Mouse (Mus musculus): ENCODE measurements around the gene Pcdh15. TPM values are rescaled to one million over a fixed set of nuclear protein-coding genes. Genes with fewer than 3 reads are reported as not detected.
A peak's percentile ranks its signal among the peaks of the same experiment; 100 is the strongest.

The Pcdh15 gene
- polyA plus RNA-seq, 1 experiment from 2014 or later, result 1.0 TPM

DNA sequence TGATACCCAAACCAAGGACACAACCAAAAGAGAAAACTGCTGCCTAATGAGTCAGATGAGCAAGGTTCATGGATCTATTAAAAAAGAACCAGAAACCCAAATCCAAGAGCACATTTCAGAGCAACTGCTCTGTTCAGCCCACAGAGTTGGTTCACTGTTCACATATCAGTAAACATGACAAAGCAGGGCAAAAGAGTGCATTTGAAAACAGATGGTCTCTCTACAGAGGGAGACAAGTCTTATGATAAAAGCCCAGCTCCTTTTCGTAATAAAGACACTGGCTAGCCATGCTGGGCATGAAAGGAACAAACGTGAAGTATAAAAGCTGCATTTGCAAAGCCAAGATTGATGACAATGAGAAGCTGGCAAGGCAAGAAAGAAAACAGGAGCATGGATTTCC lies 649.9 kb downstream of the Pcdh15 start:
- Histone ChIP-seq H3K4me3 (ENCODE audit: low read depth, low read length) (no peak overlapping the region), H3K4me2 (ENCODE audit: low read depth, low read length) (no peak overlapping the region), H3K4me1 (ENCODE audit: control insufficient read depth, insufficient read depth, low read length) (no peaks in the 10 kb centered on the region), H3K27me3 (ENCODE audit: control insufficient read depth, insufficient read depth, low read length) (no peaks in the 10 kb centered on the region), H3K36me3 (replicated peaks; ENCODE audit: control insufficient read depth, insufficient read depth, low read depth, low read length) (no peaks in the 10 kb centered on the region), H3K27ac (replicated peaks; ENCODE audit: low read depth, low read length) (no peak overlapping the region), H3K9me3 (replicated peaks; ENCODE audit: control insufficient read depth, low read length) (no peaks in the 10 kb centered on the region), H3K9ac (replicated peaks; ENCODE audit: low read length) (no peak overlapping the region)
- DNase-seq (ENCODE audit: low spot score), result no peak
- ATAC-seq (replicated peaks; ENCODE audit: insufficient number of reproducible peaks, low FRiP score, low TSS enrichment, low read depth), result no peak
- 68% methylated on average over 2 of the region's 2 CpGs for WGBS

DNA sequence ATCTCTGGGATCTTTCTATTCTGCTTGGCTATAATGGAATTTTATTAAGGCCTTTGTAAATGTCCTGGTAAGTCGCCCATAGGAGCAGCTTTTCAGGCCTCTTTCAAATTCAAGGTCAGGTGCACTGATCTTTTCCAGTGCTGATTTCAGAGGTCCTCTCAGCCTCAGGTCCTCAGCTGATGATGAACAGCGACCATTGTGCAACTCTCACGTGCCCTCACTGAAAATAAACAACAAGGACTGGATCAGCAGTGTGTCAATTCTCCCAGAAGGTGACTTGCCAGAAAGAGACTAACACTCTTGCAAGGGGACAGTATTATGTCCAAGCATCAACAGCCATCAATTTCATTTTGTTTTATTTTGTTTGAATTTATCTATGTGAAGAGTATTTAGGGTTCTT lies 654.7 kb downstream of the Pcdh15 start:
- no peak overlapping the region for H3K27ac ChIP-seq (replicated peaks; ENCODE audit: low read depth, low read length)
- H3K36me3 ChIP-seq (replicated peaks; ENCODE audit: control insufficient read depth, insufficient read depth, low read depth, low read length), result no peaks in the 10 kb centered on the region
- DNase-seq (ENCODE audit: low spot score) (no peak), ATAC-seq (replicated peaks; ENCODE audit: insufficient number of reproducible peaks, low FRiP score, low TSS enrichment, low read depth) (no peak)
- no peak overlapping the region for H3K4me2 ChIP-seq (ENCODE audit: low read depth, low read length)
- H3K9ac ChIP-seq (replicated peaks; ENCODE audit: low read length), result no peak overlapping the region
- no peaks in the 10 kb centered on the region for H3K9me3 ChIP-seq (replicated peaks; ENCODE audit: control insufficient read depth, low read length)
- WGBS, result 61% methylated on average over 3 of the region's 3 CpGs
- no peak overlapping the region for H3K4me3 ChIP-seq (ENCODE audit: low read depth, low read length)
- no peaks in the 10 kb centered on the region for H3K4me1 ChIP-seq (ENCODE audit: control insufficient read depth, insufficient read depth, low read length)
- H3K27me3 ChIP-seq (ENCODE audit: control insufficient read depth, insufficient read depth, low read length), result no peaks in the 10 kb centered on the region

DNA sequence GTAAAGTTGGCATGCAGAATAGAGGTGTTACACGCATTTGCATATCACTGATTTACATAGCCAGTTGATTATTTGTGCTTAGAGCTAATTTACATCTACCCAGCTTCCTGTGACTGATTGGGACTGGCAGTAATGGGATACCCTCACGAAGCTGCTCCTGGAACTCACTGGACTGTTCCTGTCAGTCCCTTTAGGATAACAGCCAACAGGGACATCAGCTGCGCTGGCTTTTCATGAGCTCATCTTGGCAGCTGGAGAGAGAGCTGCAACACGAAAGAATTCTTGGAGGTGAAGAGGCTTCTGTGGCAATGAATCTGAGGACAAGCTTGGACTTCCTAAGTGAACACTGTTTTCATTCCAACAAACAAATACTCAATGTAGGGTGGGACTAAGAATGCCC lies 683.8 kb downstream of the Pcdh15 start:
- ATAC-seq (replicated peaks; ENCODE audit: insufficient number of reproducible peaks, low FRiP score, low TSS enrichment, low read depth) (no peak), DNase-seq (ENCODE audit: low spot score) (no peak)
- Histone ChIP-seq H3K27ac (replicated peaks; ENCODE audit: low read depth, low read length) (no peak overlapping the region), H3K4me2 (ENCODE audit: low read depth, low read length) (no peak overlapping the region), H3K9ac (replicated peaks; ENCODE audit: low read length) (no peak overlapping the region), H3K36me3 (replicated peaks; ENCODE audit: control insufficient read depth, insufficient read depth, low read depth, low read length) (no peaks in the 10 kb centered on the region), H3K27me3 (ENCODE audit: control insufficient read depth, insufficient read depth, low read length) (no peaks in the 10 kb centered on the region), H3K4me1 (ENCODE audit: control insufficient read depth, insufficient read depth, low read length) (no peaks in the 10 kb centered on the region), H3K9me3 (replicated peaks; ENCODE audit: control insufficient read depth, low read length) (no peaks in the 10 kb centered on the region), H3K4me3 (ENCODE audit: low read depth, low read length) (no peak overlapping the region)
- 55% methylated on average over 4 of the region's 4 CpGs for WGBS

DNA sequence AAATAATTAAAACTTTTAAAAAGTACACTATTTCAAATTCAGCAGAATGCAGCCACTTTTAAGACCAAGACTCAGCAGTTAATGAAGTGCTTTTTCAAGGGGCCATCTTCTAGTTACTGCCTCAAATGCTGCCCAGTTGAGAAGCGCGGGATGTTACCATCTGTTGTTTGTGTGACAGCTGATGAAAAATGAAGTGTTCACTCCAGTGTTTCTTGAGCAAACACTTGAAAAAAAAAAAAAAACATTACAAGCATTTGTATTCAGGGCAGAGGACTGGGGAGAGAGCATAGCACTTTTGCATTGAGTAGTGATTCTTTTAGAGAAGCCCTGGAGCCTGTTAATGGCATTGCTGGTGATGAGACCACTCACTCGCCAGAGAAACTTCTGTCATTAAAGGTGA lies 689.0 kb downstream of the Pcdh15 start:
- H3K36me3 ChIP-seq (replicated peaks; ENCODE audit: control insufficient read depth, insufficient read depth, low read depth, low read length), result no peaks in the 10 kb centered on the region
- no peak overlapping the region for H3K27ac ChIP-seq (replicated peaks; ENCODE audit: low read depth, low read length)
- no peak for DNase-seq (ENCODE audit: low spot score)
- no peak overlapping the region for H3K4me2 ChIP-seq (ENCODE audit: low read depth, low read length)
- ATAC-seq (replicated peaks; ENCODE audit: insufficient number of reproducible peaks, low FRiP score, low TSS enrichment, low read depth), result no peak
- WGBS, result 85% methylated on average over 3 of the region's 3 CpGs
- H3K4me1 ChIP-seq (ENCODE audit: control insufficient read depth, insufficient read depth, low read length), result no peaks in the 10 kb centered on the region
- H3K9me3 ChIP-seq (replicated peaks; ENCODE audit: control insufficient read depth, low read length), result no peaks in the 10 kb centered on the region
- no peak overlapping the region for H3K9ac ChIP-seq (replicated peaks; ENCODE audit: low read length)
- H3K27me3 ChIP-seq (ENCODE audit: control insufficient read depth, insufficient read depth, low read length), result no peaks in the 10 kb centered on the region
- no peak overlapping the region for H3K4me3 ChIP-seq (ENCODE audit: low read depth, low read length)

DNA sequence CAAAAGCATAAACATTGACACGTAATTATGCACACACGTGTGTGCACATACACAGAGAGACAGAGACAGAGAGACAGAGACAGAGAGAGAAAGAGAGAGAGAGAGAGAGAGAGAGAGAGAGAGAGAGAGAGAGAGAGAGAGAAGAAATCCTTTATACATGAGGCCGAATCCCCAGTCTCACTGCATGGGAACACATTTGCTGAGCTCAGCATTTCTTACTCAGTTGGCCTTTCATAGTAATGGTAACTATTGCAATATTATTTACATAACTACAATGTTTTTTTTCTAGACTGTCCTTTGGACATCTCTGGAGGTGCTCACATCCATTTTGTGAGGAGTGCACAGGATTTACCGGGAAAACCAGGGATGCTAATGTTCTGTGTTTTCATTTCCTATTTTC lies 705.9 kb downstream of the Pcdh15 start:
- Histone ChIP-seq H3K4me3 (ENCODE audit: low read depth, low read length) (no peak overlapping the region), H3K4me1 (ENCODE audit: control insufficient read depth, insufficient read depth, low read length) (no peaks in the 10 kb centered on the region), H3K9ac (replicated peaks; ENCODE audit: low read length) (no peak overlapping the region), H3K27ac (replicated peaks; ENCODE audit: low read depth, low read length) (no peak overlapping the region), H3K36me3 (replicated peaks; ENCODE audit: control insufficient read depth, insufficient read depth, low read depth, low read length) (no peaks in the 10 kb centered on the region), H3K27me3 (ENCODE audit: control insufficient read depth, insufficient read depth, low read length) (no peaks in the 10 kb centered on the region), H3K9me3 (replicated peaks; ENCODE audit: control insufficient read depth, low read length) (no peaks in the 10 kb centered on the region), H3K4me2 (ENCODE audit: low read depth, low read length) (no peak overlapping the region)
- DNase-seq (ENCODE audit: low spot score), result no peak
- ATAC-seq (replicated peaks; ENCODE audit: insufficient number of reproducible peaks, low FRiP score, low TSS enrichment, low read depth), result no peak
- 86% methylated on average over 4 of the region's 4 CpGs for WGBS

DNA sequence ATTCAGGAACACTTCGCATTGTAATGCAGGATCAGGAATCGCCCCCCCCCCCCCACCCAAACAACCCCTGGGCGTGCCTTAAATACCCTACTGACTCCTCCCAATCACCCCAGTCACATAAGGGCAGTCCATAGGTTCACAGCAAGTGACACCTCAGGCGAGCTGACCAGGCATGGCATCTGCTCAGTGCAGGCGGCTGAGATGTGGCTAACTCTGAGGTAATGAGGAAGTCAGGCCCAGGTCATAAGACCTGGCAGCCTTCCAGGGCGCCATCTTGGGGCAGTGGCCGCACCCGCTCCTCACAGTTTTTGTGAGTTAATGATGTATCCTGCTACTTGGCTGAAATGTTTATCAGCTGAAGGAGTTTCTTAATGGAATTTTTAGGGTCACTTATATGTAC lies 713.2 kb downstream of the Pcdh15 start:
- H3K9ac ChIP-seq (replicated peaks; ENCODE audit: low read length), result no peak overlapping the region
- no peaks in the 10 kb centered on the region for H3K36me3 ChIP-seq (replicated peaks; ENCODE audit: control insufficient read depth, insufficient read depth, low read depth, low read length)
- H3K4me2 ChIP-seq (ENCODE audit: low read depth, low read length), result no peak overlapping the region
- no peak for ATAC-seq (replicated peaks; ENCODE audit: insufficient number of reproducible peaks, low FRiP score, low TSS enrichment, low read depth)
- 81% methylated on average over 8 of the region's 8 CpGs for WGBS
- no peak overlapping the region for H3K27ac ChIP-seq (replicated peaks; ENCODE audit: low read depth, low read length)
- no peaks in the 10 kb centered on the region for H3K9me3 ChIP-seq (replicated peaks; ENCODE audit: control insufficient read depth, low read length)
- no peaks in the 10 kb centered on the region for H3K27me3 ChIP-seq (ENCODE audit: control insufficient read depth, insufficient read depth, low read length)
- no peaks in the 10 kb centered on the region for H3K4me1 ChIP-seq (ENCODE audit: control insufficient read depth, insufficient read depth, low read length)
- no peak overlapping the region for H3K4me3 ChIP-seq (ENCODE audit: low read depth, low read length)
- DNase-seq (ENCODE audit: low spot score), result no peak

DNA sequence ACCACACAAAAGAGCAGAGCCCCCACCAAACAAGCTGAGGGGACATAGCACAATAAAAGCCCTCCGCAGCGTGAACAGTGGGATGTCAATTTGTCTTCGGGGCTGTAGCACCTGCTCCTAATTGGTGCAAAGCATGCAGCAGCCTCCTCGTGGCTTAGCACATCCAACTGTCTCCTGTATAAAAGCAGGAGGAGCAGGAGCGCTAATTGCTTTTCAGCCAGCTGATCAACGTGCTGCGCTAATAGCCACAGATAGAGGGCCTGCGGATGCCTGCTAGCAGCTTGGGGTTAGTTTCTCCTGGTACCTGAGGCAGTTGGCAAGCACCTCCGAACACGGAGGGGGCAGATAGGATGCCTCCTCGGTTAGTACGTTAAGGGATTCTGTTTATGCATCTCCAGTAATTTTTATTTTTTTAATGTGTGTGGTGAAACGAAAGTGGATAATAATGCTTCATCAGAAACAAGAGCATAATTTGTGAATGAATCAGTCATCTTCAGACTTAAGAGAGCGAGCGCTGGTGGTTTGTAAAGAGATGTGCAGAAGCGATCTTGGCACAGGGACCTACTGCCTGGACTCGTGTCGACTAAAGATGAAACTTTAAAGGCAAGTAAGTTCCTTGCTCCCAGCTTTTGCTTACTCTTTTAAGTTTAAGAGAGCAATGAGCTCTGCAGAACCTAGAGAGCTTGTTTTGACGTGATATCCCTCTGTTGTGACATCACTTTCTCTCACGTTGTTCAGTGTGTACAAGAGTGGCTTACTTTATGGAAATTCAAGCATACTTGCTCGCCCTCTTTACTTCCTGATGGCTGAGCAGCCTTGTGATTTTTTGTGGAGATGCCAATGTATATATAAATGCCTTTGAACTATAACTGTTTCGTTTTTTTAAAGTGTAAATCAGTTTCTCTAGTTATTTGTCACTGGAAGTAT lies 722.8 kb downstream of the Pcdh15 start:
- no peak overlapping the region for H3K9ac ChIP-seq (replicated peaks; ENCODE audit: low read length)
- no peak overlapping the region; the same call in 1 of the 2 replicates for H3K4me2 ChIP-seq (ENCODE audit: low read depth, low read length)

DNA sequence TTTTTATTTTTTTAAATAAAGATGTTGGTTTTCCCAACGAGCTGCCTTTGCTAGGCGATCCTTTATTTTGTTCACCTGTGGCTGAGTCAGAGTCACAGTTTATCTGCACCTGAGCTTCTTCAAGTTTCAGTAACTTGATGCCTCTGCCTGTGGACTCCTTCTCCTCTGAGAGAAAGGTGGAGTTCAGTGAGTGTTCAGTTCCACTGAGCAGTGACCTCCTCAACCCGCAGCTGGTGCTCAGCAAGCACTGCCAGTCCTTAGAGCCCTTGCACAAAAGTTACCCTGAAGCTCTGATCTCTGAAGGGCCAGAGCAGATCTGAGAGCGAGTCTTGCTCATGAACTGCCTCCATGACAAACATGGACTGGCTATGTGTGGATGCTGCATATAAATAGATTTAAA lies 724.1 kb downstream of the Pcdh15 start:
- WGBS, result 57% methylated on average over 4 of the region's 4 CpGs

More for the DNA sequence above, 722.8 kb downstream of the Pcdh15 start:
- H3K9me3 ChIP-seq (replicated peaks; ENCODE audit: control insufficient read depth, low read length), result no peaks in the 10 kb centered on the region
- H3K27ac ChIP-seq (replicated peaks; ENCODE audit: low read depth, low read length), result no peak overlapping the region
- no peaks in the 10 kb centered on the region for H3K27me3 ChIP-seq (ENCODE audit: control insufficient read depth, insufficient read depth, low read length)
- no peaks in the 10 kb centered on the region; the same call in 1 of the 2 replicates for H3K4me1 ChIP-seq (ENCODE audit: control insufficient read depth, insufficient read depth, low read length)
- no peak overlapping the region for H3K4me3 ChIP-seq (ENCODE audit: low read depth, low read length)
- 37% methylated on average over 22 of the region's 22 CpGs for WGBS
- DNase-seq (ENCODE audit: low spot score) (peak; percentile 27), ATAC-seq (replicated peaks; ENCODE audit: insufficient number of reproducible peaks, low FRiP score, low TSS enrichment, low read depth) (peak; percentile 51; the same call in 1 of the 2 replicates)
- H3K36me3 ChIP-seq (replicated peaks; ENCODE audit: control insufficient read depth, insufficient read depth, low read depth, low read length), result no peaks in the 10 kb centered on the region

More for the DNA sequence above, 724.1 kb downstream of the Pcdh15 start:
- H3K4me2 ChIP-seq (ENCODE audit: low read depth, low read length), result no peak overlapping the region
- H3K27ac ChIP-seq (replicated peaks; ENCODE audit: low read depth, low read length), result no peak overlapping the region
- H3K36me3 ChIP-seq (replicated peaks; ENCODE audit: control insufficient read depth, insufficient read depth, low read depth, low read length), result no peaks in the 10 kb centered on the region
- no peak overlapping the region for H3K9ac ChIP-seq (replicated peaks; ENCODE audit: low read length)
- no peaks in the 10 kb centered on the region for H3K27me3 ChIP-seq (ENCODE audit: control insufficient read depth, insufficient read depth, low read length)
- DNase-seq (ENCODE audit: low spot score), result no peak
- H3K4me3 ChIP-seq (ENCODE audit: low read depth, low read length), result no peak overlapping the region
- H3K4me1 ChIP-seq (ENCODE audit: control insufficient read depth, insufficient read depth, low read length), result no peaks in the 10 kb centered on the region; the same call in 1 of the 2 replicates
- no peak for ATAC-seq (replicated peaks; ENCODE audit: insufficient number of reproducible peaks, low FRiP score, low TSS enrichment, low read depth)
- no peaks in the 10 kb centered on the region for H3K9me3 ChIP-seq (replicated peaks; ENCODE audit: control insufficient read depth, low read length)
